Mouse (Mus musculus) adrenal gland, postnatal 14 days (tissue): ENCODE data around the gene Bhlhe40. TPM values are rescaled to one million over a fixed set of nuclear protein-coding genes. Genes with fewer than 3 reads are reported as not detected.

Source experiments
- DNase-seq: peaks from one replicate; pipeline ENCODE4 v3.0.0; 2021; ENCODE audit warnings: mixed read lengths
- total RNA-seq: library from RNA; stranded (reverse); gene quantifications from 2 replicates; pipeline ENCODE4 v1.2.3, GENCODE M21; 2021

Gene Bhlhe40
- total RNA-seq, 1 experiment from 2014 or later: 108 TPM

GRCm38 (mm10) chr6:108713175-108713974, 52.9 kb downstream of the Bhlhe40 start:
- no peak for DNase-seq

Other genes with a start within 250 kb of the Bhlhe40 start
- gene Arl8b, start 122.5 kb downstream of the Bhlhe40 start, total RNA-seq: 104 and 112 TPM in 2 replicates
- gene Edem1, start 168.0 kb downstream of the Bhlhe40 start, total RNA-seq: 54.8 and 73.2 TPM in 2 replicates